Mouse (Mus musculus): ENCODE measurements around the gene Trabd. TPM values are rescaled to one million over a fixed set of nuclear protein-coding genes. Genes with fewer than 3 reads are reported as not detected.

The Trabd gene
- polyA plus RNA-seq, 1 experiment from 2014 or later: 39.2 TPM

- Histone ChIP-seq H3K9me3 (ENCODE audit: control insufficient read depth, low read length) (no peaks in the 10 kb centered on the region), H3K36me3 (ENCODE audit: control insufficient read depth, insufficient read depth, low read length) (no peaks in the 10 kb centered on the region), H3K4me1 (ENCODE audit: control insufficient read depth, insufficient read depth, low read depth, low read length) (peaks cover 15% of the 10 kb centered on the region), H3K4me2 (ENCODE audit: low read length) (no peak overlapping the region), H3K27ac (ENCODE audit: low read depth, low read length) (no peak overlapping the region), H3K4me3 (ENCODE audit: low read length) (no peak overlapping the region), H3K9ac (ENCODE audit: low read depth, low read length) (no peak overlapping the region), H3K27me3 (replicated peaks; ENCODE audit: control insufficient read depth, insufficient read depth, low read length) (peaks cover 12% of the 10 kb centered on the region)
- no peak for ATAC-seq
- WGBS: 92% methylated on average over 6 of the region's 6 CpGs
Measured at GRCm38 (mm10) chr15:89061761-89062517, 13.0 kb upstream of the Trabd start.

- Histone ChIP-seq H3K9me3 (ENCODE audit: control insufficient read depth, low read length) (no peaks in the 10 kb centered on the region), H3K27me3 (replicated peaks; ENCODE audit: control insufficient read depth, insufficient read depth, low read length) (peaks cover 12% of the 10 kb centered on the region), H3K4me3 (ENCODE audit: low read length) (no peak overlapping the region), H3K27ac (ENCODE audit: low read depth, low read length) (no peak overlapping the region), H3K9ac (ENCODE audit: low read depth, low read length) (no peak overlapping the region), H3K4me1 (ENCODE audit: control insufficient read depth, insufficient read depth, low read depth, low read length) (peaks cover 15% of the 10 kb centered on the region), H3K4me2 (ENCODE audit: low read length) (no peak overlapping the region), H3K36me3 (ENCODE audit: control insufficient read depth, insufficient read depth, low read length) (no peaks in the 10 kb centered on the region)
- 91% methylated on average over 5 of the region's 5 CpGs for WGBS
- no peak for ATAC-seq
Measured at GRCm38 (mm10) chr15:89062518-89062910, 12.4 kb upstream of the Trabd start.

- Histone ChIP-seq H3K9me3 (ENCODE audit: control insufficient read depth, low read length) (no peaks in the 10 kb centered on the region), H3K4me3 (ENCODE audit: low read length) (no peak overlapping the region), H3K27ac (ENCODE audit: low read depth, low read length) (no peak overlapping the region), H3K4me1 (ENCODE audit: control insufficient read depth, insufficient read depth, low read depth, low read length) (peaks cover 15% of the 10 kb centered on the region), H3K9ac (ENCODE audit: low read depth, low read length) (no peak overlapping the region), H3K36me3 (ENCODE audit: control insufficient read depth, insufficient read depth, low read length) (peaks cover 4% of the 10 kb centered on the region; the same call in 1 of the 2 replicates), H3K4me2 (ENCODE audit: low read length) (no peak overlapping the region), H3K27me3 (replicated peaks; ENCODE audit: control insufficient read depth, insufficient read depth, low read length) (peaks cover 12% of the 10 kb centered on the region)
- 84% methylated on average over 7 of the region's 7 CpGs for WGBS
- ATAC-seq: no peak
Measured at GRCm38 (mm10) chr15:89063001-89063400, 11.9 kb upstream of the Trabd start.

GRCm38 (mm10) chr15:89063536-89063935 is 11.4 kb upstream of the Trabd start:
- ATAC-seq: no peak
- Histone ChIP-seq H3K27ac (ENCODE audit: low read depth, low read length) (no peak overlapping the region), H3K9ac (ENCODE audit: low read depth, low read length) (no peak overlapping the region), H3K27me3 (replicated peaks; ENCODE audit: control insufficient read depth, insufficient read depth, low read length) (peaks cover 16% of the 10 kb centered on the region), H3K4me3 (ENCODE audit: low read length) (no peak overlapping the region), H3K4me2 (ENCODE audit: low read length) (no peak overlapping the region), H3K9me3 (ENCODE audit: control insufficient read depth, low read length) (no peaks in the 10 kb centered on the region), H3K4me1 (ENCODE audit: control insufficient read depth, insufficient read depth, low read depth, low read length) (peaks cover 15% of the 10 kb centered on the region), H3K36me3 (ENCODE audit: control insufficient read depth, insufficient read depth, low read length) (peaks cover 7% of the 10 kb centered on the region; the same call in 1 of the 2 replicates)
- WGBS: 72% methylated on average over 6 of the region's 6 CpGs

- WGBS: 99% methylated on average over 5 of the region's 5 CpGs
- peaks cover 11% of the 10 kb centered on the region for H3K4me1 ChIP-seq (ENCODE audit: control insufficient read depth, insufficient read depth, low read depth, low read length)
- H3K27me3 ChIP-seq (replicated peaks; ENCODE audit: control insufficient read depth, insufficient read depth, low read length): peaks cover 17% of the 10 kb centered on the region
- H3K27ac ChIP-seq (ENCODE audit: low read depth, low read length): no peak overlapping the region
- H3K4me3 ChIP-seq (ENCODE audit: low read length): no peak overlapping the region
- H3K36me3 ChIP-seq (ENCODE audit: control insufficient read depth, insufficient read depth, low read length): peaks cover 9% of the 10 kb centered on the region; the same call in 1 of the 2 replicates
- H3K9me3 ChIP-seq (ENCODE audit: control insufficient read depth, low read length): no peaks in the 10 kb centered on the region
- no peak overlapping the region for H3K4me2 ChIP-seq (ENCODE audit: low read length)
- no peak overlapping the region for H3K9ac ChIP-seq (ENCODE audit: low read depth, low read length)
- ATAC-seq: no peak
Measured at GRCm38 (mm10) chr15:89064891-89065290, 10.0 kb upstream of the Trabd start.

GRCm38 (mm10) chr15:89067609-89068008 is 7.3 kb upstream of the Trabd start:
- H3K4me2 ChIP-seq (ENCODE audit: low read length): no peak overlapping the region
- H3K36me3 ChIP-seq (ENCODE audit: control insufficient read depth, insufficient read depth, low read length): peaks cover 13% of the 10 kb centered on the region; the same call in 1 of the 2 replicates
- H3K27me3 ChIP-seq (replicated peaks; ENCODE audit: control insufficient read depth, insufficient read depth, low read length): peaks cover 17% of the 10 kb centered on the region
- no peak overlapping the region for H3K4me3 ChIP-seq (ENCODE audit: low read length)
- no peaks in the 10 kb centered on the region for H3K4me1 ChIP-seq (ENCODE audit: control insufficient read depth, insufficient read depth, low read depth, low read length)
- ATAC-seq: no peak
- H3K9me3 ChIP-seq (ENCODE audit: control insufficient read depth, low read length): no peaks in the 10 kb centered on the region
- 36% methylated on average over 35 of the region's 35 CpGs for WGBS
- no peak overlapping the region for H3K9ac ChIP-seq (ENCODE audit: low read depth, low read length)
- no peak overlapping the region for H3K27ac ChIP-seq (ENCODE audit: low read depth, low read length)

- Histone ChIP-seq H3K36me3 (ENCODE audit: control insufficient read depth, insufficient read depth, low read length) (peaks cover 13% of the 10 kb centered on the region; the same call in 1 of the 2 replicates), H3K27me3 (replicated peaks; ENCODE audit: control insufficient read depth, insufficient read depth, low read length) (peaks cover 17% of the 10 kb centered on the region), H3K4me1 (ENCODE audit: control insufficient read depth, insufficient read depth, low read depth, low read length) (no peaks in the 10 kb centered on the region), H3K27ac (ENCODE audit: low read depth, low read length) (no peak overlapping the region), H3K9me3 (ENCODE audit: control insufficient read depth, low read length) (no peaks in the 10 kb centered on the region), H3K9ac (ENCODE audit: low read depth, low read length) (no peak overlapping the region), H3K4me3 (ENCODE audit: low read length) (no peak overlapping the region), H3K4me2 (ENCODE audit: low read length) (no peak overlapping the region)
- 50% methylated on average over 26 of the region's 26 CpGs for WGBS
- no peak for ATAC-seq
Measured at GRCm38 (mm10) chr15:89068226-89068625, 6.7 kb upstream of the Trabd start.

- Histone ChIP-seq H3K9me3 (ENCODE audit: control insufficient read depth, low read length) (no peaks in the 10 kb centered on the region), H3K27ac (ENCODE audit: low read depth, low read length) (no peak overlapping the region), H3K4me1 (ENCODE audit: control insufficient read depth, insufficient read depth, low read depth, low read length) (no peaks in the 10 kb centered on the region; the same call in 1 of the 2 replicates), H3K36me3 (ENCODE audit: control insufficient read depth, insufficient read depth, low read length) (peaks cover 13% of the 10 kb centered on the region; the same call in 1 of the 2 replicates), H3K4me2 (ENCODE audit: low read length) (no peak overlapping the region), H3K9ac (ENCODE audit: low read depth, low read length) (no peak overlapping the region), H3K27me3 (replicated peaks; ENCODE audit: control insufficient read depth, insufficient read depth, low read length) (peaks cover 17% of the 10 kb centered on the region), H3K4me3 (ENCODE audit: low read length) (no peak overlapping the region)
- no peak for ATAC-seq
- 82% methylated on average over 19 of the region's 19 CpGs for WGBS
Measured at GRCm38 (mm10) chr15:89069336-89069840, 5.5 kb upstream of the Trabd start.

- WGBS: 77% methylated on average over 24 of the region's 24 CpGs
- Histone ChIP-seq H3K27ac (ENCODE audit: low read depth, low read length) (no peak overlapping the region), H3K9ac (ENCODE audit: low read depth, low read length) (no peak overlapping the region), H3K4me3 (ENCODE audit: low read length) (no peak overlapping the region), H3K27me3 (replicated peaks; ENCODE audit: control insufficient read depth, insufficient read depth, low read length) (peaks cover 11% of the 10 kb centered on the region), H3K9me3 (ENCODE audit: control insufficient read depth, low read length) (no peaks in the 10 kb centered on the region), H3K4me2 (ENCODE audit: low read length) (no peak overlapping the region), H3K36me3 (ENCODE audit: control insufficient read depth, insufficient read depth, low read length) (peaks cover 13% of the 10 kb centered on the region; the same call in 1 of the 2 replicates), H3K4me1 (ENCODE audit: control insufficient read depth, insufficient read depth, low read depth, low read length) (peaks cover 10% of the 10 kb centered on the region)
- ATAC-seq: no peak
Measured at GRCm38 (mm10) chr15:89070606-89071005, 4.3 kb upstream of the Trabd start.

Measured in hindbrain, embryonic 16.5 days (tissue).